Mouse (Mus musculus) adrenal gland, postnatal 14 days (tissue): Measurements from ENCODE around the gene Stpg3. TPM values are rescaled to one million over a fixed set of nuclear protein-coding genes. Genes with fewer than 3 reads are reported as not detected.

Source experiments
- DNase-seq: peaks from one replicate; pipeline ENCODE4 v3.0.0; 2021; ENCODE audit warnings: mixed read lengths
- total RNA-seq: library from RNA; stranded (reverse); gene quantifications from 2 replicates; pipeline ENCODE4 v1.2.3, GENCODE M21; 2021

Stpg3 gene
- total RNA-seq, 1 experiment from 2014 or later: not detected

- DNase-seq: no peak
Observed at GRCm38 (mm10) chr2:25179566-25180217, 34.7 kb downstream of the Stpg3 start.

GRCm38 (mm10) chr2:25178285-25178972 lies 36.0 kb downstream of the Stpg3 start:
- DNase-seq: no peak

- DNase-seq: peak; percentile 53
Observed at GRCm38 (mm10) chr2:25177685-25178084, 36.8 kb downstream of the Stpg3 start.

GRCm38 (mm10) chr2:25177076-25177475 lies 37.4 kb downstream of the Stpg3 start:
- no peak for DNase-seq

GRCm38 (mm10) chr2:25176573-25176972 lies 37.9 kb downstream of the Stpg3 start:
- no peak for DNase-seq

GRCm38 (mm10) chr2:25175690-25176078 lies 38.8 kb downstream of the Stpg3 start:
- DNase-seq: no peak

GRCm38 (mm10) chr2:25174866-25175689 lies 39.4 kb downstream of the Stpg3 start:
- no peak for DNase-seq

- no peak for DNase-seq
Observed at GRCm38 (mm10) chr2:25173821-25174220, 40.6 kb downstream of the Stpg3 start.

- DNase-seq: peak; percentile 34
Observed at GRCm38 (mm10) chr2:25172629-25173028, 41.8 kb downstream of the Stpg3 start.

GRCm38 (mm10) chr2:25171769-25172153 lies 42.7 kb downstream of the Stpg3 start:
- no peak for DNase-seq

GRCm38 (mm10) chr2:25171101-25171768 lies 43.2 kb downstream of the Stpg3 start:
- DNase-seq: no peak

- DNase-seq: no peak
Observed at GRCm38 (mm10) chr2:25170326-25171100, 43.9 kb downstream of the Stpg3 start.

- no peak for DNase-seq
Observed at GRCm38 (mm10) chr2:25169778-25170177, 44.7 kb downstream of the Stpg3 start.

- DNase-seq: no peak
Observed at GRCm38 (mm10) chr2:25168665-25168978, 45.8 kb downstream of the Stpg3 start.

- DNase-seq: peak; percentile 83
Observed at GRCm38 (mm10) chr2:25167919-25168664, 46.3 kb downstream of the Stpg3 start.

- no peak for DNase-seq
Observed at GRCm38 (mm10) chr2:25167481-25167880, 47.0 kb downstream of the Stpg3 start.

Other genes starting within 250 kb of the Stpg3 start
- gene Mrpl41, start 239.5 kb downstream of the Stpg3 start, total RNA-seq: 85.7 and 89.8 TPM in 2 replicates
- gene Pnpla7, start 238.6 kb downstream of the Stpg3 start, total RNA-seq: 34.2 and 38.3 TPM in 2 replicates
- 58.5 and 61.2 TPM in 2 replicates for gene Nsmf, start 160.3 kb downstream of the Stpg3 start, total RNA-seq
- 1.3 and 7.7 TPM in 2 replicates for gene Entpd8, start 134.3 kb downstream of the Stpg3 start, total RNA-seq
- gene Noxa1, start 119.5 kb downstream of the Stpg3 start, total RNA-seq: not detected in 2 replicates
- 8.7 and 9.5 TPM in 2 replicates for gene Nrarp, start 33.9 kb downstream of the Stpg3 start, total RNA-seq
- gene Tor4a, start 17.8 kb downstream of the Stpg3 start, total RNA-seq: 13.9 and 21.3 TPM in 2 replicates
- 41.6 and 47.1 TPM in 2 replicates for gene Nelfb, start 3.1 kb downstream of the Stpg3 start, total RNA-seq
- not detected in 2 replicates for gene Fam166a, start 4.1 kb upstream of the Stpg3 start, total RNA-seq
- 290 and 294 TPM in 2 replicates for gene Tubb4b, start 10.1 kb upstream of the Stpg3 start, total RNA-seq
- not detected in 2 replicates for gene Slc34a3, start 19.7 kb upstream of the Stpg3 start, total RNA-seq
- gene Rnf224, start 22.1 kb upstream of the Stpg3 start, total RNA-seq: not detected in 2 replicates
- 7.2 and 7.9 TPM in 2 replicates for gene Rnf208, start 27.6 kb upstream of the Stpg3 start, total RNA-seq
- not detected in 2 replicates for gene Cysrt1, start 27.8 kb upstream of the Stpg3 start, total RNA-seq
- gene AL732309.1, start 32.2 kb upstream of the Stpg3 start, total RNA-seq: 3.3 and 3.9 TPM in 2 replicates
- 25.6 and 31.0 TPM in 2 replicates for gene Tmem203, start 40.8 kb upstream of the Stpg3 start, total RNA-seq
- gene Tprn, start 48.0 kb upstream of the Stpg3 start, total RNA-seq: 10.9 and 13.4 TPM in 2 replicates
- 45.8 and 49.8 TPM in 2 replicates for gene Ssna1, start 57.8 kb upstream of the Stpg3 start, total RNA-seq
- 63.9 and 66.1 TPM in 2 replicates for gene Anapc2, start 57.8 kb upstream of the Stpg3 start, total RNA-seq
- gene Tmem210, start 73.5 kb upstream of the Stpg3 start, total RNA-seq: not detected in 2 replicates
- gene Lrrc26, start 75.3 kb upstream of the Stpg3 start, total RNA-seq: not detected in 2 replicates
- 9.7 and 11.0 TPM in 2 replicates for gene Grin1, start 104.5 kb upstream of the Stpg3 start, total RNA-seq
- 43.1 and 45.7 TPM in 2 replicates for gene Man1b1, start 117.7 kb upstream of the Stpg3 start, total RNA-seq
- gene Dpp7, start 141.7 kb upstream of the Stpg3 start, total RNA-seq: 19.9 and 20.8 TPM in 2 replicates
- gene Uap1l1, start 151.0 kb upstream of the Stpg3 start, total RNA-seq: 8.7 and 11.8 TPM in 2 replicates
- 3.4 and 3.5 TPM in 2 replicates for gene Sapcd2, start 157.7 kb upstream of the Stpg3 start, total RNA-seq
- 7.6 and 9.5 TPM in 2 replicates for gene Entpd2, start 181.2 kb upstream of the Stpg3 start, total RNA-seq
- 77.2 and 90.9 TPM in 2 replicates for gene Npdc1, start 184.7 kb upstream of the Stpg3 start, total RNA-seq
- 4.7 TPM in 1 of 2 replicates, not detected in the other for gene Fut7, start 208.6 kb upstream of the Stpg3 start, total RNA-seq
- gene Abca2, start 214.1 kb upstream of the Stpg3 start, total RNA-seq: 29.3 and 30.1 TPM in 2 replicates
- gene Clic3, start 242.2 kb upstream of the Stpg3 start, total RNA-seq: 0.74 and 1.0 TPM in 2 replicates
- 36.2 and 42.6 TPM in 2 replicates for gene Paxx, start 246.5 kb upstream of the Stpg3 start, total RNA-seq